Mouse (Mus musculus) midbrain, embryonic 10.5 days (tissue): ENCODE data around the gene Krt90. TPM values are rescaled to one million over a fixed set of nuclear protein-coding genes. Genes with fewer than 3 reads are reported as not detected.
"Not testable (repeated sequence)": the region's sequence is repeated elsewhere in the genome, so short reads cannot be mapped to it uniquely, and the experiment has no call there.

Experiments
- DNase-seq: peaks from one replicate; pipeline ENCODE4 v3.0.0-alpha.2; 2017; ENCODE audit warnings: low spot score
- H3K27ac ChIP-seq: fragments of 300-500 bp; sonication (generic); replicated peaks from 2 replicates; pipeline ENCODE4 v1.5.1; 2016; ENCODE audit warnings: mild to moderate bottlenecking
- H3K27me3 ChIP-seq: fragments of 300-500 bp; sonication (generic); 2 replicates; pipeline ENCODE4 v1.6.1; 2016; ENCODE audit warnings: low read depth, mild to moderate bottlenecking; ENCODE audit not compliant: poor library complexity, severe bottlenecking
- H3K36me3 ChIP-seq: fragments of 300-500 bp; sonication (generic); 2 replicates; pipeline ENCODE4 v1.6.1; 2016; ENCODE audit warnings: mild to moderate bottlenecking, moderate library complexity
- H3K4me1 ChIP-seq: fragments of 300-500 bp; sonication (generic); 2 replicates; pipeline ENCODE4 v1.6.1; 2016
- H3K4me3 ChIP-seq: fragments of 300-500 bp; sonication (generic); 2 replicates; pipeline ENCODE4 v1.5.1; 2016; ENCODE audit warnings: mild to moderate bottlenecking, moderate library complexity
- H3K9me3 ChIP-seq: fragments of 300-500 bp; sonication (generic); replicated peaks from 2 replicates; pipeline ENCODE4 v1.6.1; 2016; ENCODE audit warnings: mild to moderate bottlenecking
- WGBS: fragments of 180-500 bp; shearing (Covaris S2); methylation state at CpG from one replicate; pipeline ENCODE4 v1.1.7; 2016; 5-methylcytosine and 5-hydroxymethylcytosine counted together
- polyA plus RNA-seq: library from polyadenylated mRNA; unstranded; fragments of >200 nt; fragmentation: Nextera tagmentation; extraction: Ambion mirVana; gene quantifications from 2 replicates; pipeline ENCODE4 v1.2.1, GENCODE M21; 2016

Gene Krt90
- polyA plus RNA-seq, 1 experiment from 2014 or later = 0.67 TPM

GRCm38 (mm10) chr15:101544478-101544877, 18.3 kb downstream of the Krt90 start:
- Histone ChIP-seq H3K4me3 (no peak overlapping the region), H3K36me3 (no peaks in the 10 kb centered on the region), H3K9me3 (no peaks in the 10 kb centered on the region), H3K27ac (no peak overlapping the region), H3K27me3 (0 out of 2 replicates have a peak, but pooled peaks cover 3% of the 10 kb centered on the region), H3K4me1 (no peaks in the 10 kb centered on the region)
- no peak for DNase-seq
- 78% methylated on average over 3 of the region's 3 CpGs for WGBS

DNA sequence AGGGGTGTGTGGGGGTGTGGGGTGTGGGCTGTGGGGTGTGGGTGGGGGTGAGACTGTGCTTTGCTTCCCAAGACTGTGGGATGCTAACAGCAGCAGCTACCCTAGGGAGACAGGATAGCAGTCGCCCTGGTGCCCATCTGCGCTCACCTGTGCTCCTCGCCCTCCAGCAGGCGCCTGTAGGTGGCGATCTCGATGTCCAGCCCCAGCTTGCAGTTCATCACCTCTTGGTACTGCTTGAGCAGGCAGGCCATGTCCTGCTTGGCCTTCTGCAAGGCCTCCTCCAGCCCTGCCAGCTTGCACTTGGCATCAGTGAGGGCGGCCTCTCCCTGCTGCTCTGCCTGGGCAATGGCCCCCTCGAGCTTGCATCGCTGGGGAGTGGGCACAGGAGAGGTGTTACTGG, 20.2 kb downstream of the Krt90 start:
- 68% methylated on average over 9 of the region's 9 CpGs for WGBS
- Histone ChIP-seq H3K27me3 (0 out of 2 replicates have a peak, but pooled peaks cover 3% of the 10 kb centered on the region), H3K4me3 (no peak overlapping the region), H3K27ac (no peak overlapping the region; the same call in 1 of the 2 replicates), H3K36me3 (no peaks in the 10 kb centered on the region), H3K4me1 (no peaks in the 10 kb centered on the region), H3K9me3 (no peaks in the 10 kb centered on the region)
- no peak for DNase-seq

GRCm38 (mm10) chr15:101538580-101538900, 24.2 kb downstream of the Krt90 start:
- peaks cover 7% of the 10 kb centered on the region for H3K4me1 ChIP-seq
- no peaks in the 10 kb centered on the region for H3K36me3 ChIP-seq
- no peaks in the 10 kb centered on the region for H3K9me3 ChIP-seq
- no peak overlapping the region for H3K27ac ChIP-seq
- H3K4me3 ChIP-seq = no peak overlapping the region
- H3K27me3 ChIP-seq = no peaks in the 10 kb centered on the region
- 80% methylated on average over 4 of the region's 4 CpGs for WGBS
- no peak for DNase-seq

GRCm38 (mm10) chr15:101537864-101538579, 24.7 kb downstream of the Krt90 start:
- Histone ChIP-seq H3K4me3 (no peak overlapping the region), H3K27me3 (no peaks in the 10 kb centered on the region), H3K36me3 (no peaks in the 10 kb centered on the region), H3K4me1 (peaks cover 7% of the 10 kb centered on the region), H3K27ac (no peak overlapping the region), H3K9me3 (no peaks in the 10 kb centered on the region)
- no peak for DNase-seq
- 53% methylated on average over 7 of the region's 7 CpGs for WGBS

DNA sequence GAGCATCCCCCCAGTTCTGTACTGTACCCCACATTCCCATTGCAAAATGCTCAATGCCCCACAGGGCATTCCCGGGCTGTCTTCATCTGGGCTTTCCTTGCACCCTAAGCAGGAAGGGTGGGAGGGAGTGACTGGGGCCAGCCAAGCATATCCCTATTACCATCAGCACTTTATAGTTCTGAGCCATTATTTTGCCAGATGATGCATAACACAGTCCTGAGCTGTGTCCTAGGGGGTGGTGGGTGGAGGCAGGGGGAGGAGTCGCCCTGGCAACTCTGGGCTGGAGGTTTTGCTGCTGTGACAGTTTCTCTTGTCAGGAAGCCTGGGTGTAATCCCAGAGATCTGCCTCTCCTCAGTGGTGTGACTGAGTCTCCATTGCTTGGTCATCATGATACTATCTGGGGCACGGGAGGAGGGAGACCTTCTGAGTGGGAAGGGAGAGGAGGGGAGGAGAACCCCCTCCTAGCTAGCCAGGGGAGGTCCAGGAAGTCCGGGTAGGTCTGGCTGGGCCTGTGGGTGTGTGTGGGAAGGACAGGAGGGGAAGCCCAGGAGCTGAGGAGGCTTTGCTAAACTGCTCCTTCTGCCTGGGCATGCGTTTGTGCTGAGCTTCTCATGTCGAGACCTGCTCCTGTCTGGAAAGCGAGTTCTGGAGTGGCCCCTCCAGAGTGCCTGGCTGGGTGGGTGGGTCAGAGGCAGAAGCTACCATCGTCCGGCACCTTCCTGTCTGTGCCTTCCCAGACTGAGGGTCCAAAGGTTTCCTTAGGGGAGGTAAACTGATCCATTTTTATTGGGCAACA, 26.5 kb downstream of the Krt90 start:
- H3K4me1 ChIP-seq = peaks cover 7% of the 10 kb centered on the region
- no peaks in the 10 kb centered on the region for H3K27me3 ChIP-seq
- H3K27ac ChIP-seq = peak overlapping the region; percentile 33; the same call in 1 of the 2 replicates
- no peaks in the 10 kb centered on the region for H3K9me3 ChIP-seq
- 73% methylated on average over 9 of the region's 9 CpGs for WGBS
- no peak overlapping the region for H3K4me3 ChIP-seq
- H3K36me3 ChIP-seq = no peaks in the 10 kb centered on the region
- no peak for DNase-seq

- WGBS = 89% methylated on average over 7 of the region's 7 CpGs
- no peak within 1 kb of the TSS for H3K4me3 ChIP-seq
- no peaks in the 10 kb centered on the region for H3K9me3 ChIP-seq
- H3K4me1 ChIP-seq = peaks cover 7% of the 10 kb centered on the region
- DNase-seq = no peak
- no peaks in the 10 kb centered on the region for H3K36me3 ChIP-seq
- H3K27me3 ChIP-seq = no peaks in the 10 kb centered on the region
- H3K27ac ChIP-seq = no peak within 1 kb of the TSS
Measured at GRCm38 (mm10) chr15:101532720-101533119, 30.0 kb downstream of the Krt90 start, which contains the start of gene Krt84. Krt84 (minus strand) TSS chr15:101532820.

DNA sequence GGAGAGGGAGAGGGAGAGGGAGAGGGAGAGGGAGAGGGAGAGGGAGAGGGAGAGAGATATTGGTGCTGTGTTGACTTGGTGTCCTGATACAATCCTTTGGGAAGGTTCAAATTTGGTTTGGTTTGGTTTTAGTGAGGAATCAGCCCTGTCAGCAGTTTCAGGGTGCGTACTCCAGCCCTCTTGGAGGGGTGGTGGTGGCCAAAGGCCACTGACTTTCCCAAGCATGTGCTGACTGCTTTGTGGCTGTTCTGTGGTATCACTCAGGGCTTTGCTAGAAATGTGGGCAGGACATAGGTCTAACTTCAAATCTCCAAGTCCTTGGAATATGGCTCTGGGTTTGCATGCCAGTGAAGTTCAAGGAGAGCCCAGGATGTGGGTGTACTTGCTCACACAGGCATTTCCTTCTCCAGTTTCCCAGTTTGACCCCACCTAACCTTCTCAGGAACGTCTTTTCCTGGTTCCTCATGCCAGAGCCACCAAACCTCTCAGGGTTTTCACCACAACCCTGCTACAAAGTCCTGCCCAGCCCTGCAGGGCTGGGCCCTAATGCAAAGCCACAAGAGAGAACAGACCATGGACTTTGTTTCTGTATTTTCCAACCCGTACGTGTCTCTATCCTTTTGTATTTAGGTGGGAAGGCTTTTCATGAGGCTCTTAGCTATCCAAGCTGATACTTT, 40.1 kb downstream of the Krt90 start:
- no peaks in the 10 kb centered on the region for H3K4me1 ChIP-seq
- H3K4me3 ChIP-seq = no peak overlapping the region
- H3K36me3 ChIP-seq = no peaks in the 10 kb centered on the region
- H3K27me3 ChIP-seq = no peaks in the 10 kb centered on the region
- no peak overlapping the region for H3K27ac ChIP-seq
- no peak for DNase-seq
- H3K9me3 ChIP-seq = no peaks in the 10 kb centered on the region
- WGBS = 82% methylated on average over 4 of the region's 4 CpGs

- peak; percentile 70 for DNase-seq
- H3K4me3 ChIP-seq = no peak overlapping the region
- H3K9me3 ChIP-seq = no peaks in the 10 kb centered on the region
- no peak overlapping the region for H3K27ac ChIP-seq
- WGBS = 13% methylated on average over 2 of the region's 2 CpGs
- H3K27me3 ChIP-seq = no peaks in the 10 kb centered on the region
- no peaks in the 10 kb centered on the region for H3K4me1 ChIP-seq
- H3K36me3 ChIP-seq = no peaks in the 10 kb centered on the region
Measured at GRCm38 (mm10) chr15:101519792-101520191, 43.0 kb downstream of the Krt90 start.

DNA sequence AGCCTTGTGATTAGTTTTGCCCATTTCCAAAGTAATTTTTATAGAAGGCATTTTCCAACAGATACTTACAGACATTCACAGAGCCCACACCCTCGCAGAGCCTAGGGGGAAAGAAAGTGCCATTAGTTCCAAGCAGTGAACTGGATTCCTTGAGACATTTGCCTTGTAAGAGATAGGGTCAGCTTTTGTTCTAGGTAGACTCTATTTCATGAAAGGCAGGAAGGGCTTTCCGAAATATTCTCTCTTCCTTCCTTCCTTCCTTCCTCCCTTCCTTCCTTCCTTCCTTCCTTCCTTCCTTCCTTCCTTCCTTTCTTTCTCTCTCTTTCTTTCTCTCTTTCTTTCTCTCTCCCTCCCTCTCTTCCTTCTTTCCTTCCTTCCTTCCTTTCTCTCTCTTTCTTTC, 45.6 kb downstream of the Krt90 start, which contains the start of gene Gm49425:
Gene Gm49425, minus strand, starts transcription at position 101 of the 400 bp plus-strand sequence.
- H3K4me1 ChIP-seq, H3K36me3 ChIP-seq, H3K9me3 ChIP-seq, DNase-seq, H3K27ac ChIP-seq, H3K27me3 ChIP-seq, H3K4me3 ChIP-seq: not testable (repeated sequence)
- 74% methylated on average over 2 of the region's 2 CpGs for WGBS

GRCm38 (mm10) chr15:101508247-101508646, 54.5 kb downstream of the Krt90 start:
- Histone ChIP-seq H3K4me1 (peaks cover 8% of the 10 kb centered on the region), H3K36me3 (no peaks in the 10 kb centered on the region), H3K4me3 (no peak overlapping the region), H3K27me3 (no peaks in the 10 kb centered on the region), H3K9me3 (no peaks in the 10 kb centered on the region), H3K27ac (no peak overlapping the region)
- no peak for DNase-seq
- 87% methylated on average over 9 of the region's 9 CpGs for WGBS

- Histone ChIP-seq H3K27ac (peak overlapping the region; percentile 25; the same call in 1 of the 2 replicates), H3K4me1 (peaks cover 8% of the 10 kb centered on the region), H3K36me3 (no peaks in the 10 kb centered on the region), H3K27me3 (no peaks in the 10 kb centered on the region), H3K9me3 (no peaks in the 10 kb centered on the region), H3K4me3 (no peak overlapping the region)
- DNase-seq = no peak
- 60% methylated on average over 14 of the region's 14 CpGs for WGBS
Measured at GRCm38 (mm10) chr15:101506896-101507758, 55.6 kb downstream of the Krt90 start.
